Mouse (Mus musculus): ENCODE results near the gene Ubl5.
A peak's percentile ranks its signal among the peaks of the same experiment; 100 is the strongest.

The Ubl5 gene

GRCm38 (mm10) chr9:20642101-20642895 is at the start of gene Ubl5:
Gene Ubl5 (plus strand): TSS chr9:20642878.
- DNase-seq (ENCODE audit: low spot score in 2 of 2): peak; percentile 96 to 99

GRCm38 (mm10) chr9:20601270-20601669 is 41.4 kb upstream of the Ubl5 start:
- DNase-seq (ENCODE audit: low spot score in 2 of 2): no peak

DNA sequence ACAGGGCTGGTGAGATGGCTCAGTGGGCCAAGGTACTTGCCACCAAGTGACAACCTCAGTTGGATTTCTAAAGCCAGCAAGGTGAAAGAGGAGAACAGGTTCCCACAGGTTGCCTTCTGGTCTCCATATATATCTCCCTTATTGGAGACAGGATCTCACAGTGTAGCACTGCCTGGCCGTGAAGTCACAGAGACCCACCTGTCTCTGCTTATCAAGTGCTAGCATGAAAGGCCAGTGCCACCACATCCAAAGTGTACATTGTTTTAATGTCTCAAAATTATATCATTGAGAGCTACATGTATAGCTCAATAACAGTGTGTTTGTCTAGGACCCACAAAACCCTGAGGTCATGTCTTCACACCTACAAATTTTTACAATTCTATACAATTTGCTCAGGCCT is 36.4 kb upstream of the Ubl5 start:
- no peak for DNase-seq (ENCODE audit: low spot score in 2 of 2)

- peak; percentile 79 to 80 for DNase-seq (ENCODE audit: low spot score in 2 of 2)
Observed at GRCm38 (mm10) chr9:20607100-20607974, 35.3 kb upstream of the Ubl5 start.

DNA sequence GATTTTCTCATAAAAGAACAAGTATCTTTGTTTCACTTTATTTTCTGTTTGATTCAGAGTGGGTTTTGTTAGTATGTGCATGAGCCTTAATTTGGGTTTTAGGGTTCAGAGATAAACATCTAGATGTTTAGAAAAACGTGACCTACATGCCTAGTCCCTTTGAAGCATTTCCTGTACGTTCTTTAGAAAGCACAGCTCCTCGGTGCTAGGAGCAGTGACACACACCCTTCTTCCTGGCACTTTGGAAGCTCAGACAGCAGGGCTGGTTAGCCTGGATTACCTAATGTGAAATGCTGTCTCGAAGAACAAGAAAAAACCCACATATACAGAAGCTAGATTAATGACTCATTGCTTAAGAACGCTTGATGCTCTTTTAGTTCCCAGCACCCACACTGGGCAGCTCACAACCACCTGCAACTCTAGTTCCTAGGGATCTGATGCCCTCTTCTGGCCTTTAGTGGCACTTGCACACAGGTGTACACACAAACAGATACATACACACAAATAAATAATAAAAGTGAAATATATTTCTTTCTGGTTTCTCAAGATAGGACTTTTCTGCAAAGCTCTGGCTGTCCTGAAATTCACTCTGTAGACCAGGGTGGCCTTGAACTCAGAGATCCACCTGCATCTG is 32.7 kb upstream of the Ubl5 start:
- DNase-seq (ENCODE audit: low spot score in 2 of 2): peak; percentile 25 to 33

DNA sequence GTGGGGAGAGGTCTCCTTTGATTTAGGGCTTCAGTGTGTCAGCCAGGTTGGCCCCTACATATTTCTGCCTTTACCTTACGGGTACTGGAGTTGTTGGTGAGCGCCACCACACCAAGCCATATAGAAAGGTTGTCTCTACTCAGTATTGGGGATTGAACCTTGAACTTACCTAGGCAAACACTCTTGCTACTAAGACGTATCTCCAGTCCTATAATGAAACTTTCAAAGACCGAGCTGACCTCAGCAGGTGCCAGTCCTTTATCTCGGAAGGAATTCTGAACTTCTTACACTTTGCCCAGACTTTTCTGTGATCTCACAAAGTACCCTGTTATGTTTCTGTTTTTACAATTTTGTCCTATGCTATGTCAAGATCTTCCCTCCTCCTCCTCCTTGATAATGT is 30.7 kb upstream of the Ubl5 start:
- DNase-seq (ENCODE audit: low spot score in 2 of 2): no peak

DNA sequence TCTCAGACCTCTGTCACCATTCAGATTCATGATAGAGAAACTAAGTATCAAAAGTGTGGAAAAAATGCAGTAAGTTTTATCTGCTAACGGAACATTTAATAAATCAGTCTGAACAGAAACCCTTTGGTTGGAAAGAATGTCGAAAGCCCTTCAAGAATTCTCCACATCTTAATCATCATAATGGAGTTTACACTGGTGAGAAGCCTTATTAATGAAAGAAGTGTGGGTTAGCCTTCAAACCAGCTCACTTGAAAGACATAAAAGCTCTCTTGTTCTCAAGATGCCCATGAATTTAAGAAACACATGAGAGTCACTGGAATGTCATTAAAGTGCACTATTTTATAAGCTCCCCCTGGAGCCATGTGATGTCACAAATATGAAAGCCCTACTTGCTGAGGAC is 26.0 kb upstream of the Ubl5 start:
- no peak for DNase-seq (ENCODE audit: low spot score in 2 of 2)

DNA sequence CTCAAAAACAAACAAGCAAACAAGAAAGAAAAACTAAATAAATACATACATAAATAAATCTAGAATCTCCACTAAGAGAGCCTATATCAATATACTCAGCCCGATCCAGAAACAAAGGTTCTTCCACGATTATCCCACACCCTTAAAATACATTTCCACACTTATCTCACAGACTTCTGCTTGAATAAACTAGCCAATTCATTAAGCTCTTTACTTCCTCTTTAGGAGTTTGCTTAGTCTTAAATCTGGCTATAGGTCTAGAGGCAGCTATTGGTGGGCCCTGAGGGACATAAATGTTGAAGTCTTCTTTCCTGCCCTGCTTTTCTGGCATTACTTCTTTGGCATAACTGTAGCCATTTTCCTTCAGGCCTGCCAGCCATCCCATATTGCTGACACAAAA is 11.3 kb upstream of the Ubl5 start:
- DNase-seq (ENCODE audit: low spot score in 2 of 2): no peak

- peak; percentile 45 to 56 for DNase-seq (ENCODE audit: low spot score in 2 of 2)
Observed at GRCm38 (mm10) chr9:20635676-20636075, 7.0 kb upstream of the Ubl5 start.

DNA sequence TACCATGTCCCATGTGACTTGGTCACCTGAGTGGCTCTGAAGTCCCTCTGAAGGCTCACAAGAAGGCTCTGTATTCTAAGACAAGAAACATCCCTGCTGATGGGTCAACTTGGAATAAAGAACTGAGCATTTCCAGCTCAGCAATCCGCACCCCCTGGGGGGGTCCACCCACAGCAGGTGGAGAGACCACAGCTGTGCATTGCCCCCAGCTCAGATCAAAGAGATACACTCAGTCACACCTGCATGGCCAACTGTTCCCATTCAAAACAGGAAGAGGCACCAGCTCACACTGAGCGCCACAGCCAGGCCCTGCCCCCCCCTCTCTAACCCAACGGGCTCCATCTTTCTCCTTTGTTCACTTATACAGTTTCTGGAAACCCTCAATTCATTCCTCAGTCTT is 6.4 kb upstream of the Ubl5 start:
- peak; percentile 89 to 94 for DNase-seq (ENCODE audit: low spot score in 2 of 2)

DNA sequence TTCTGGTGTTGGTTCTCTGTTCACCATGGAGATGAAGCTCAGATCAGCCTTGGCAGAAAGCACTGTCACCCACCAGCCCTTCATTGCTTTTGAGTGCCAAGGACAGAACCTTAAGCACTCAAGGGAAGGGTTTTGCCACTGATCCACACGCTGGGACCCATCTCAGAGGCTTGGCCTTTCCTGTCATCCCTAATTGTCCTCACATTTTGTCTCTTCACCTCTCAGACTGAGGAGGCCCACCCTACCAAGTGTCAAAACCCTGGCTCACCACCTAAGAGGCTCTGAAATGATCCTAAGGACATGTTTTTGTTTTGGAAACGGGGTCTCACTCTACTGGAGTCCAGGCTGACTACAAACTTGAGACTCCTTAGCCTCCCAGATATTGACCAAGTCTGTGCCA is 5.9 kb upstream of the Ubl5 start:
- DNase-seq (ENCODE audit: low spot score in 2 of 2): no peak

- no peak for DNase-seq (ENCODE audit: low spot score in 2 of 2)
Observed at GRCm38 (mm10) chr9:20638552-20638951, 4.1 kb upstream of the Ubl5 start.

DNA sequence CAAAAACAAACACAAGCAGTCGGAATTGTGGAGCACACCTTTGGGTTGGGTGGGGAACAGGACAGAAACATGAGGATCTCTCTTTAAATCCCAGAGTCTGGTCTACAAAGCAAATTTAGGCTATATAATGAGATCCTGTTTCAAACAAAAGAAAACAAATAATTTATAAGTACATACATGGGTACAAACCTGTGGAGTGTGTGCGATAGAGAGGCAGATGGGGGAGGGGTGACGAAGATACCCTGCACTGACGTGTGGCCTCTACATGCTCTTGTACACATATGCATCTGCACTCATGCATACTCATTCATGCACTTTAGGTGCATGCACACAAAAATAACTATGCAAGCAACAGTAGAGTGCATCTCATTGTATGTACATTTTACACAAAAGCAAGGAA is 3.2 kb upstream of the Ubl5 start:
- peak in 1 of 2 experiments; percentile 49 for DNase-seq (ENCODE audit: low spot score in 2 of 2)

GRCm38 (mm10) chr9:20641501-20641900 is 1.2 kb upstream of the Ubl5 start:
- DNase-seq (ENCODE audit: low spot score in 2 of 2): peak in 1 of 2 experiments; percentile 22

GRCm38 (mm10) chr9:20642896-20643466 is 303 bp downstream of the Ubl5 start:
- DNase-seq (ENCODE audit: low spot score in 2 of 2): peak; percentile 90 to 94

- peak in 1 of 2 experiments; percentile 20 for DNase-seq (ENCODE audit: low spot score in 2 of 2)
Observed at GRCm38 (mm10) chr9:20643781-20644180, 1.1 kb downstream of the Ubl5 start.

DNA sequence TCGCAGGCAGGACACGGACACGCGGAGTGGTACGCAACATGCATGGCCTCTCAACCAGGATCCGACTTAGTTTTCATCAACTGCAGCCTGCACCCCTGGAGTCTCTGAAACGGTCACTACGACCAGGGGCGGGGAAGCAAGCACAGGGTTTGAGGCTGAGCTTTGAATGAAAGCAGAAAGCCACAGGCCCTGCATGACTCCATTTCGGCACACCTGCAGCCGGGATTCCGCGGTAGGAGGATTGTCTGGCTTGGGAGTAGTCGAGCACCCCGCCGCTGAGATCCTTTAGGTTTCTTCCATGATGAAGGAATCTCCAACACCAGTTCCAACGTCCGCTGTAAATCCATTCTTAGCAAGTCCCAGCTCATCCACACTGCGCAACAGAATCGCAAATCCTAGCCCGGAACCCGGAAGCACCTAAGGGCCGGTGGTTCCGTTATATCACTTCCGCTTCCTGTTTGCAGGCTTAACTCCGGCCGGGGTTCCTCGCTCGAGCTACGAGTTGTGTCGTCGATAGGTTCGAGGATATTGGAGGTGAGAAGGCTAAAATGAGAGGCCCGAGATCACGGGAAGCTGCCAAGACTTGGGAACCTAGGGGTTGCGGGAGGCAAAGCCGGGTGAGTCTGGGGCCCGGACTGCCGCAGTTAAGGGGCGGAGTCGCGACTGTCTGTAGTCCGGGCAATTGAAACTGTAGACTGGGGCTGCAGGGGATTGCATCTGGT is 1.8 kb downstream of the Ubl5 start, which contains the start of gene Fbxl12:
Gene Fbxl12 (minus strand): TSS at position 408 of the 722 bp plus-strand sequence.
- DNase-seq (ENCODE audit: low spot score in 2 of 2): peak; percentile 61 to 69

DNA sequence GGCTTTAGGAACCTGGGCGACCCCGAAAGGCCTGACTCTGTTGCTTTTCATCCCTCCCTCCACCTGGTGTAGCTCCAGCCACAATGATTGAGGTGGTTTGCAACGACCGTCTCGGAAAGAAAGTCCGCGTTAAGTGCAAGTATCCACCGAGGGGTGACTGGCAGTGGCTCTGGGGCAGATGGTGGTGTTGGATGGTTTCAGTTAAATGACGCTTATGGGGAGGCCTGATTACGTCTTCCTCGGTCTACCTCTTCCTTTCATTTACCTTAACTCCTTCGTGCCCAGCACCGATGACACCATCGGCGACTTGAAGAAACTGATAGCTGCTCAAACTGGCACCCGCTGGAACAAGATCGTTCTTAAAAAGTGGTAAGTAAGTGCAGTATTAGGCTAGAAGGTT is 2.4 kb downstream of the Ubl5 start:
- DNase-seq (ENCODE audit: low spot score in 2 of 2): peak in 1 of 2 experiments; percentile 16

DNA sequence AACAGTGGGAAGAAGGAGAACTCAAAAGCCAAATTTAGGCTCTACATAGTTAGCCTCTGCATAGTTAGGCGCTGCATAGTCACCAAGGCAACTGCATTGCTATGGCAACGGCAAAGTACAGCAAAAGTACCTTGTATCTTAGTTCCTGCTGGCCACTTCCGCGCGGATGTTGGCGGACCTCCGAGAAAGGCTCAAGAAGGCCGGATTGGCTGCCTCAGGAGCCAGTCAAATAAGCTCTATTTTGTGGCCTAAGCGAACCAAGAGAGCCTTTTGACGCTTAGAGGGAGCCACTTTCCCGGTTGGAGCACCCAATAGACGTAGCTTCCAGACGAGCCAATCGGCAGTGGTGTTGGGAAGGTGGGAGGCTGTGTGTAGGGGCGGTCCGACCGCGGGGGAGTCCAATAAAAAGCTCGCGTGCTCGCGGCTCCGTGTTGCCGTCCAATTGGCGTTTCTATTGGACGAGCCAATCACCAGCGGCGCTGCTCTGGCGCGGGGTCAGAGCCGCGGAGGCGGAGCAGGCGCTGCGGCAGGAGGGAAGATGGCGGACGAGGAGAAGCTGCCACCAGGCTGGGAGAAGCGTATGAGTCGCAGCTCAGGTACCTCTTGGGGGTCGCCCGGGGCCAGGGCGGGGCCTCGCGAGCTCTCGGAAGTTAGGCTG is 9.1 kb downstream of the Ubl5 start, which contains the start of gene Pin1:
Gene Pin1 (plus strand): TSS at position 494 of the 658 bp plus-strand sequence.
- peak; percentile 93 to 98 for DNase-seq (ENCODE audit: low spot score in 2 of 2)

DNA sequence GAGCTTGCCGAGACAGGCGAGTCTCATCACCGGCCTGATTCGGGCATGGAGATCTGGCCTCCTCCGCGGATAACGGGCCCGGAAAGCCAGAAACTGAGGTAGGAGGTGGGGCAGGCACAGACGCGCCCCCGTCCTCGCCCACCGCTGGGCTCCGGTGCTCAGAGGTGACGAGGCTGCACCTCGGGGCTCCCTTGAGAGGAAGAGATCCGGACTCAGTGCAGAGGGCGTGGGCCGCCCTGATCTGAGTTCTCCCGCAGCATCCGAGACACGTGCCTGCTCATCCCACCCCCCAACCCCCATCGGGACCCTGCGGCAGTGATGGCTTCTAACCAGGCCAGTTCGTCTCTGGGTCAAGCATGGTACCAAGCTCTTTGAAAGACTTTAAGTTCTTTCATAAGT is 9.6 kb downstream of the Ubl5 start:
- no peak for DNase-seq (ENCODE audit: low spot score in 2 of 2)

DNA sequence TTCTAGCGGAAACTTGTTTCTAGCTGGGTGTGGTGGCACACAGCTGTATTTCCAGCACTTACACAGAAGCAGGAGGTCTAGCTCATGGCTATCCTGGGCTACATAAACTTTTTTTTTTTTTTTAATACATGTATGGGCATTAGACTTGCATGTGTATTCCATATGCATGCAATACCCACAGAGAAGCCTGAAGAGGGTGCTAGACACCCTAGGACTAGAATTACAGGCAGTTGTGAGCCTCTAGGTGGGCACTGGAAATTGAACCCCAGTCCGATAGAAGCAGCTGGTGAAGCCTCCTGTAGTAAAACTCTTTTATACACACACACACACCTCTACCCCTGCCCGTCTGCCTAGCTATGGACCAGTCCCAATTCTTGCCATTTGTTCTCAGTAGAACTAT is 11.2 kb downstream of the Ubl5 start:
- no peak for DNase-seq (ENCODE audit: low spot score in 2 of 2)
